Mouse (Mus musculus): Measurements from ENCODE around the gene Sf3b1.
"Not testable (repeated sequence)": the region's sequence is repeated elsewhere in the genome, so short reads cannot be mapped to it uniquely, and the experiment has no call there.

The Sf3b1 gene

DNA sequence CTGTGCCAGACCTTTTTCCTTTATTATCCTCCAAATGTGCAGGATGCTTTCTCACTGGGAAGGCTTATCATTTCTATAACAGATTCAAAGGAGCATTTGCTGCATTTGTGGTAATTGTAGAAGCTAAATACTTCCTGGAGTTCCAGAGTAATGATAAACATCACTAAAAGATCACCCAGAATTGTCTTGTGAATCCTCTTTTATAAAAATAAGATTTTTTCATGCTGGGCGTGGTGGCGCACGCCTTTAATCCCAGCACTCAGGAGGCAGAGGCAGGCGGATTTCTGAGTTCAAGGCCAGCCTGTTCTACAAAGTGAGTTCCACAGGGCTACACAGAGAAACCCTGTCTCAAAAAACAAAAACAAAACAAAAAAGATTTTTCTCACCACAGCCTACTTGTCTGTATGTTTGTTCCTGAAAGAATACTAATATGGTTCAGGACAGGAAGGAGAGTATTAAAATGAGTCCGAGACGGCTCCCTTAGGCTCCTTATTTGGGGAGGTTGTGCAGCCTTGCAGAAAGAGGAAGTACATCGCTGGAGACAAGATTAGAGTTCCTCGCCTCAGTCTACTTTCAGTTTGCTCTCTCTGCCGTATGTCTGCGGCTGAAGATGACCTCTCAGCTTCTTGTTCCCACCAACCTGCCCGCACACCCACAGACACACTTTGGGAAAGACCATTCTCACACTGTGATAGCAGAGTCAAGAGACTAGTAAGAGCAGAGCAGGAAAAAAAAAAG is 1.4 kb upstream of the Sf3b1 start:
- DNase-seq (ENCODE audit: low read depth, low spot score), result no peak

- DNase-seq (ENCODE audit: low read depth, low spot score), result no peak
Measured at GRCm38 (mm10) chr1:55027966-55028365, 685 bp upstream of the Sf3b1 start.

GRCm38 (mm10) chr1:55026444-55027252 is 633 bp downstream of the Sf3b1 start:
- no peak for DNase-seq (ENCODE audit: low read depth, low spot score)

DNA sequence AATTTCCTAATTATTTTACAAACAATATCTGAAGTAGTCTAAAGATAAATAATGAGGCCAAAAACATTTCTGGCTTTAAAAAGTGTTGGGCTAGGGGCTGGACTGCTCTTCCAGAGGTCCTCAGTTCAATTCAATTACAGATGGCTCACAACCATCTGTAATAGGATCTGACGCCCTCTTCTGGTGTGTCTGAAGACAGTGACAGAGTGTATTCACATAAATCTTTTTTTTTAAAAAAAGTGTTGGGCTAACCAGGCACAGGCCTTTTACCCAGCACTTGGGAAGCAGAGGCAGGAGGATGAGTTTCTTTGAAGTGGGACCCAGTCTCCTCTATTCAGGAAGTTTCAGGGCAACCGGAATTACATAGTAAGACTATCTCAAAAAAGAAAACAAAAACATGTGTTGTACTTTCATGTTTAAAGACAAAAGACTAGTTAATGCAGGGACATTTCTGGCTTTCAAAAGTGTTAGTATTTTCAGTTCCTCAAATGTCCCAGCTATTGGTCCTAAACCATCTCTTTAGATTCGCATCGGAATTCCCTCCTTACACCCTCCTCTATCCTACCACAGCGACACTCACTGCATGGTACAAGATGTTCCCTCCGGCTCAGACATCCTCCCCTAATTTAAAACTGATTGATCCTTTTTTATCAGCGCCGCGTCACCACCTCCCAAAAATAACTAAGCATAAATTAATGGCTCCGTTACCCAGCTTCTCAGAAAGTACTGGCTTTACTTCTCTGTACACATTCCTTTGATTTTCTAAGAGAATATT is 1.4 kb downstream of the Sf3b1 start:
- no peak for DNase-seq (ENCODE audit: low read depth, low spot score)

DNA sequence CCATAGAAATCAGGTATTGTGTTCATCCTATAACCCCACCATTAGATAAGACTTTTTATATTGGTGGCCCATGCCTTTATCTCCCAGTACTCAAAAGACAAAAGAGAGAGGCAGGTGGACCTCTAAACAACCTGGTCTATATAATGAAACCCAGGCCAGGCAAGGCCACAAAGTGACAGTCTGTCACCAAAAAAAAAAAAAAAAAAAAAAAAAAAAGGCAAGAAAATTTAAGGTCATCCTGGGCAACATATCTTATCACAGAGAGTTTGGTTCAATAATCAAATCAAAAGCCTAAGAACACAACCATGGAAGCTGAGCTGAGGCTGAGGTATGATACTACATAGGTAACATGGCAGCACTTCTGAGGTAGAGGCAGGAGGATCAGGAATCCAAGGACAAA is 5.4 kb downstream of the Sf3b1 start:
- no peak for DNase-seq (ENCODE audit: low read depth, low spot score)

DNA sequence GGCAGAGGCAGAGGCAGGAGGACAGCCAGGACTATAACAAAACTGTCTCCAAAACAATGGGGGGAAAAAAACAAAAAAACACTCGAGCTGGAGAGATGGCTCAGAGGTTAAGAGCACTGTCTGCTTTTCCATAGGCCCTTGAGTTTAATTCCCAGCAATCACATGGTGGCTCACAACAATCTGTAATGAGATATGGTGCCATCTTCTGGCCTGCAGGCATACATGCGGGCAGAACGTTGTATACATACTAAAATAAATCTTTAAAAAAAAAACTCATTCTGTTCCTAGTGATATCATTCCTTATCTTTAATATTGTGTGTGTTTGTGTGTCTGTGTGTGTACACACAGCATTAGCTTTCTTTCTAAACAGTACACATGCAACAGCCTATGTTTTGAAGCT is 14.8 kb downstream of the Sf3b1 start:
- DNase-seq (ENCODE audit: low read depth, low spot score), result no peak

- DNase-seq (ENCODE audit: low read depth, low spot score), result not testable (repeated sequence)
Measured at GRCm38 (mm10) chr1:55008313-55008712, 19.0 kb downstream of the Sf3b1 start.

DNA sequence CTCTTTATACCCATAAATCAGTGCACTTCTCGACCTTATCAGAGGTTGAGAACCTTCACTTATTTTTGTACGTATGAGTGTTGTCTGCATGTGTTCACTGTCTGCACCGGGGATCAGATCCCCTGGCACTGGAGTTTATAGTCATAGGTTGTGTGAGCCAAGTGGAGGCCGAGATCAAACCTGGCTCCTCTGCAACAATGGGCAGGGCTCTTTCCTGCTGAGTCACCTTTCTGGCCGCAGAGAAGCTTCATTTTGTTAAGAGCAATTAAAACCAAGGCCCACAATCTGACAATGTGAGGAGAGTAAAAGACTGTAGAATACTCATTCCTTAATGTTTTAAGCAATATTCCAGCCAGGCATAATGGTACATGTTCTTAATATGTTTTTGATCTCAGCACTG is 33.7 kb downstream of the Sf3b1 start:
- DNase-seq (ENCODE audit: low read depth, low spot score), result no peak

DNA sequence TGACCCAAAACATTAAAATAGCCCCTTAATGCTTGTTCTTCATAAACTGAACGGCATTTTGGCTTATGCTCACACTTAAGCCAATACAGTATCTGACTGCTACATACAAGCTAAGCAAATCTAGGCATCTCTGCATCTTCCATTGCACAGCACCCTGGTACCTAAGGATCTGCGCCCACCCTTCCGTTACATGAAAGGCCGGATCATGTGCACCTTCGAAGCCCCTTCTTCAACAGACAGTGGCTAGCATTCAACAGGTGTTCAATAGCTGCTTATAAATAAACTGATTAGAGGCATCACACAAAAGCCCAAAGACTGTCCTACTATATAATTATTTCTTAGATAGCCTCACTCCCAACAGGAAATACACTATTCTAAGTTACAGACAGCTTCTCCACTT is 41.0 kb downstream of the Sf3b1 start:
- no peak for DNase-seq (ENCODE audit: low read depth, low spot score)

DNA sequence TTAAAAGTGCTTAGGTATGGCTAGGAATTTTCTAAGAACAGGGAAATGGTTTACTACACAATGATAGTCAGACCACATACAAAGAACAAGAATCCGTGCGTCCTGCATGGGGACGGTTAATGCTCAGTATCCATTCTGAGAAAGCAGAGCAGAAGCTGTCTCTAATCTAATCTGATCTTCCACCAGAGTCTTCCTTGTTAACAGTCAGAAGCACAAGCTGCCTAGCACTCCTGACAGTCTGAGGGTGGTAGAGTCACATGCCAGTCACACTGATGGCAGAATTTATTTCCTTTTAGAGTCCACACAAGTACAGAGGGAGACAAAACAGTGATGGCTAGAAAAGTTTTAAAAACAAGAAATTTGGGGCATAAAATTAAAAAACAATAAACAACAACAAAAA is 41.5 kb downstream of the Sf3b1 start:
- DNase-seq (ENCODE audit: low read depth, low spot score), result no peak

DNA sequence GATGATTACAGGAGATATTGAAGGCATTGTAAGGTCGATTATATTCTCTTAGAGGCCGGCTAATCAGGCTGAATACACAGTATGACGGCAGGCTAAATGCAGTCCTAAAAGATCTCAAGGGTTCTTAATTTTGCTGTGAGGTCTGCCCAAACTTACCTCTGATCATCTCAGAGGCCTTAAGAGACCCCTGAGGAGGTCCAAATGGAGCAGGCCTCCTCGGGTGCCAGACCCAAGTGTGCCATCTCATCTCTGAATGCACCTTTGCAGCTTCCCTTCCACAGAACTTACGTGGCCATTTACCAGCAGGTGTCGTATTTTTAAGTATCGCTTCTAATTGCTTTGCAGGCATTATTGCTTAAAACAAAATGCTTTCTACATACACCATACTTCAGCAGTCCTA is 43.1 kb downstream of the Sf3b1 start:
- DNase-seq (ENCODE audit: low read depth, low spot score), result no peak

GRCm38 (mm10) chr1:54983339-54983738 is 43.9 kb downstream of the Sf3b1 start:
- no peak for DNase-seq (ENCODE audit: low read depth, low spot score)

- no peak for DNase-seq (ENCODE audit: low read depth, low spot score)
Measured at GRCm38 (mm10) chr1:54982636-54983035, 44.6 kb downstream of the Sf3b1 start.

GRCm38 (mm10) chr1:54979226-54979984 is 47.9 kb downstream of the Sf3b1 start:
- DNase-seq (ENCODE audit: low read depth, low spot score), result no peak

- DNase-seq (ENCODE audit: low read depth, low spot score), result no peak
Measured at GRCm38 (mm10) chr1:54971687-54972404, 55.4 kb downstream of the Sf3b1 start.

- no peak for DNase-seq (ENCODE audit: low read depth, low spot score)
Measured at GRCm38 (mm10) chr1:54966858-54967257, 60.4 kb downstream of the Sf3b1 start.

GRCm38 (mm10) chr1:54965159-54965995 is 61.9 kb downstream of the Sf3b1 start:
- no peak for DNase-seq (ENCODE audit: low read depth, low spot score)

- DNase-seq (ENCODE audit: low read depth, low spot score), result no peak
Measured at GRCm38 (mm10) chr1:54961724-54962123, 65.6 kb downstream of the Sf3b1 start.

DNA sequence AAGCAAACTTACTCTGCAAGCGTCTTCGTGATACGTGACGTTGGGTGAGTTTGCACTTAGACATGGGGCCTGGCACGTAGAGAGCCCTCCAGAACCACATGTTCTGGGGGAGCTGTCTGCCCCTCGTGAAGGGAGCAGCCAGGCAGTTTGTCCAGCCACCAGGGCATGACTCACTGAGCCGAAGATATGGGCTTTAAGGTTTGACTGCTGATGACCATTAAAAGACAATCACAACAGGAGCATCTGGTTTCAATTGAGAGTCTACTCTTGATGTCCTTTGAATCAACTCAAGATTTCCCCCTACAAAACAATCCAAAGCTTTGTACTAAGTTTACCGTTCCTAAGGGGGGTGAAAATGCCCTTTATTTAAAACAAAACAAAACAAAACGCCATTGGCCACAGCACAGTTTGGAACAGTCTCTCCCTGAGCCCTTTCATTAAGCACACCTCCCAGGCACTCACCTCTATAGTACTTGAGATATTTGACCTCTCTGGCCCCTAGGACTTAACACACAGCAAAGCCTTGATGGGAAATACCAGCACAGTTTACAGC is 66.6 kb downstream of the Sf3b1 start:
- DNase-seq (ENCODE audit: low read depth, low spot score), result no peak

DNA sequence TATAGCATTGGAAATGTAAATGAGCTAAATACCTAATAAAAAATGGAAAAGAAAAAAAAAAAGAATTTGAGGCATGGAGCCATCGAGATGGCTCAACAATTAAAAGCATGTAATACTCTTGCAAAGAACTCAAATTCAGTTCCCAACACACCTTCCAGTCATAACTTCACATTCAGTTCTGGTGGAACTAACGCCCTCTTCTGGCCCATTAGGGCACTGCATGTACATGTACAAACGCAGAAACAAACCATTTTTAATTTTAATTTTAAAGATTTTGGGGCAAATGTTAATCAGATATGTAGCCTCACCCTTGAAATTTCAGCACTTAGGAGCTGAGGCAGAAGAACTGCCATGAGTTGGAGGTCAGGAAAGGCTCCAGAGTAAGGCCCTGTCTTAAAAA is 68.8 kb downstream of the Sf3b1 start:
- DNase-seq (ENCODE audit: low read depth, low spot score), result no peak
